Mouse (Mus musculus) embryonic facial prominence, embryonic 14.5 days (tissue): ENCODE data around the gene Supt7l. TPM values are rescaled to one million over a fixed set of nuclear protein-coding genes. Genes with fewer than 3 reads are reported as not detected.

ENCODE experiments used
- ATAC-seq: fragments of 200-750 bp; cut with Nextera tagmentation; 2 replicates; pipeline ENCODE4 v1.8.0; 2017; ENCODE audit warnings: low read depth, moderate number of reproducible peaks, moderate TSS enrichment
- DNase-seq: peaks from one replicate; pipeline ENCODE4 v3.0.0-alpha.2; 2015; ENCODE audit warnings: low spot score
- H3K27ac ChIP-seq: fragments of 300-500 bp; sonication (generic); replicated peaks from 2 replicates; pipeline ENCODE4 v1.5.1; 2014; ENCODE audit warnings: low read depth, mild to moderate bottlenecking, low read length, moderate library complexity
- H3K27me3 ChIP-seq: fragments of 300-500 bp; sonication (generic); replicated peaks from 2 replicates; pipeline ENCODE4 v1.6.1; 2014; ENCODE audit warnings: low read length; ENCODE audit not compliant: control insufficient read depth, insufficient read depth
- H3K36me3 ChIP-seq: fragments of 300-500 bp; sonication (generic); 2 replicates; pipeline ENCODE4 v1.6.1; 2014; ENCODE audit warnings: low read length, mixed read lengths; ENCODE audit not compliant: control insufficient read depth, insufficient read depth
- H3K4me1 ChIP-seq: fragments of 300-500 bp; sonication (generic); 2 replicates; pipeline ENCODE4 v1.6.1; 2014; ENCODE audit warnings: antibody characterized with exemption, low read length; ENCODE audit not compliant: control insufficient read depth, insufficient read depth
- H3K4me2 ChIP-seq: fragments of 300-500 bp; sonication (generic); 2 replicates; pipeline ENCODE4 v1.6.1; 2014; ENCODE audit warnings: low read depth, mild to moderate bottlenecking, low read length, moderate library complexity, mixed read lengths
- H3K4me3 ChIP-seq: fragments of 300-500 bp; sonication (generic); 2 replicates; pipeline ENCODE4 v1.5.1; 2014; ENCODE audit warnings: low read depth, mild to moderate bottlenecking, low read length
- H3K9ac ChIP-seq: fragments of 300-500 bp; sonication (generic); 2 replicates; pipeline ENCODE4 v1.6.1; 2014; ENCODE audit warnings: low read depth, mild to moderate bottlenecking, low read length, moderate library complexity, mixed read lengths
- H3K9me3 ChIP-seq: fragments of 300-500 bp; sonication (generic); 2 replicates; pipeline ENCODE4 v1.6.1; 2016; ENCODE audit warnings: low read length; ENCODE audit not compliant: control insufficient read depth
- WGBS: fragments of 180-500 bp; shearing (Covaris S2); extraction: QIAGEN DNeasy Blood & Tissue Kit; methylation state at CpG from one replicate; pipeline ENCODE4 v1.1.7; 2014; 5-methylcytosine and 5-hydroxymethylcytosine counted together
- polyA plus RNA-seq: library from polyadenylated mRNA; unstranded; fragments of >200 nt; fragmentation: Nextera tagmentation; extraction: Ambion mirVana; gene quantifications from 2 replicates; pipeline ENCODE4 v1.2.1, GENCODE M21; 2014

Gene Supt7l
- polyA plus RNA-seq, 1 experiment from 2014 or later = 9.5 TPM

DNA sequence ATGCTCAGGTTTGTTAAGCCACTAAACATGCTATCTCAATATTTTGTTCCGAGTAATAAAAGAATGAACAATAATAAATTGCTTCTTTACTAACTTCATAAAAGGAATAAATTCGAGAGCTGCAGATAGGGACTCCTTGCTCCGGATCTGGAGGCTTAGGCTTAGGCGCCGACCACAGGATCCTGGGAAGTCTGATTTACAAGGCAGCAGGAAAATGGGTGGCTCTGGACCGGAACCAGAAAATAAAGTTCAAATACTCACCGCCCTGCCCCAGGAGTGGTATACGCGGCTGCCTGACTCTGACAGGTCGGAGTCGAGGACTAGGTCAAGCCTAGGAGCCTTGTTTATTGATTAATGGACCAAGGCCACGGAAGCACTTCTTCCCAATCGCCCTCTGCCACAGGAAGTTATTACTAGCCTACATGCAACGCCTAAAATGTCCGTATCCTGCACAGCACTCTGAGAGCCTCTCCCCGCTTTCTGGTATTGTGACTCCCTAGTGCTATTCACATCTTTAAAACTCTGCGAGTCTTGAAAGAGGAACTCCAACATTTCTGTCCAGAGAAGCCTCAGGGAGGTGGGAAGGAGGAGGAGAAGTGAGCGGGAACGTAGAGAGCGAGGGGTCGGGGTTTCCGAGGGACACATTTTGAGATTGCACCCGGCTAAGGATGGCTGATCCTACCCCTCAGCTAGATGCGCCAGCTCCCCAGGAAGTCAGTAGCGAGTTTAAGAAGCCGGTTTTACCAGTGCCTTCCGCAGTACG is 1.1 kb downstream of the Supt7l start, which contains the start of gene Slc4a1ap:
Gene Slc4a1ap, plus strand, starts transcription at position 642 of the 763 bp plus-strand sequence.
- Histone ChIP-seq H3K9ac (peak within 1 kb of the TSS; percentile 81), H3K4me2 (peak within 1 kb of the TSS; percentile 99), H3K9me3 (no peaks in the 10 kb centered on the region), H3K36me3 (peaks cover 38% of the 10 kb centered on the region), H3K27me3 (no peaks in the 10 kb centered on the region), H3K4me3 (peak within 1 kb of the TSS; percentile 74), H3K27ac (peak within 1 kb of the TSS; percentile 78), H3K4me1 (peaks cover 17% of the 10 kb centered on the region)
- ATAC-seq = peak; percentile 91
- WGBS = under 1% methylated on average over 28 of the region's 28 CpGs
- DNase-seq = peak; percentile 81

DNA sequence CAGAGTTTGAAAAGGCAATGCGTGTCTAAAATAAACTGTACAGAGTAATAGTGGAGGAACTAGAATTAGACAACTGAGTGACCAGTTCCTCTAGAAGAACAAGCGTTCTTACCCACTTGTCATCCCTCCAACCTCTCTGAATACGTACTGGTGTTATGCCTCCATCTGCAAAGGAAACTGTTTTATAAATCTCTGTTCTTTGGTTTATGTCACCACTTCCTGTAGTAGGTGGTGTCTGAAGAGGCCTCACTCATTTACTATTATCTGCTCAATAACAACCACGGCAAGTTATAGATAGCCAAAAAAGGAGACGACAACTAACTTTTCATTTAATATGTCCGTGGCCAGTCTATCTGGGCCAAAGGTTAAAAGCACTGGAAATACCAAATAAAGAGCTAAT is 7.1 kb downstream of the Supt7l start:
- Histone ChIP-seq H3K4me2 (no peak overlapping the region), H3K36me3 (peaks cover 73% of the 10 kb centered on the region), H3K4me3 (no peak overlapping the region), H3K9ac (no peak overlapping the region), H3K27me3 (no peaks in the 10 kb centered on the region), H3K27ac (no peak overlapping the region), H3K9me3 (no peaks in the 10 kb centered on the region), H3K4me1 (peaks cover 2% of the 10 kb centered on the region; the same call in 1 of the 2 replicates)
- ATAC-seq (no peak), DNase-seq (no peak)
- WGBS = 91% methylated on average over 6 of the region's 6 CpGs

DNA sequence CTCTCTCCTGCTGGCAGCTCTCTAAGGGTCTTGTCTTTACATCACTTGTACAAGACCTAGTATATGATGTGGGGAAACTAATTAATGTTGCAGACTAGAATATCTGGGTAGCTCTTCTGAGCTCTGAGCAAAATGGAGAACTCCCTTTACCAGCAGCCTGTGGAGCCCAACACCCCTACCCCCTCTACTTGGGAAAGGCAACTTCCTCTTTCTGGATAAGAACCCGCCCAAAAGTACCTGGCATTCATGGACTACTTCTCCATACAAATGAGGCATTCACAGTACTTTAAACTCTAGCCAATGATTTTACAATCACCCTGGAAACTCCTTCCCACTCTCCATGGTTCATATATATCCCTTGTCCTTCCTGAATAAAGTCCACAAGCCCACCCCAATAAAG is 15.1 kb downstream of the Supt7l start:
- Histone ChIP-seq H3K27ac (no peak overlapping the region), H3K4me3 (no peak overlapping the region), H3K27me3 (no peaks in the 10 kb centered on the region), H3K9ac (no peak overlapping the region), H3K36me3 (peaks cover 92% of the 10 kb centered on the region), H3K4me1 (no peaks in the 10 kb centered on the region), H3K9me3 (no peaks in the 10 kb centered on the region), H3K4me2 (no peak overlapping the region)
- ATAC-seq (no peak), DNase-seq (no peak)
- WGBS = 82% methylated on average over 1 of the region's 1 CpGs

DNA sequence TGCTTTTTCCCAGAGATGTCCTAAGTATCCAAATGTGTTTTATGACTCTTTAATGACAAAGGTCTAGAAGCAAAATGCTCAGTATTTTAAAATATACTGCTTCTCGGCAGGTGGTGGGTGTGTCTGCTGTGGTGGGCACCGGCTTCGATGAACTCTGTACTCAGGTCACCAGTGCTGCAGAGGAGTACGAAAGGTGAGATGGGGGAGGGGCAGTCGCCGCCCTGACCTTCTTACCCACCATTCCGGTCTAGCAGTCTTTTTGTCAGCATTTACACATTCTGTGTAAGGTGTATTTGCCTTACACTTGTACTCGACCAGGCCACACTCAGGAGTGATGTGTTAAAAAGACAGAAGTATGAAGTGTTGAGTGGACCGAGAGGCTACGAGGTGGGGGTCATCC is 22.8 kb downstream of the Supt7l start:
- peaks cover 94% of the 10 kb centered on the region for H3K36me3 ChIP-seq
- no peak overlapping the region for H3K4me3 ChIP-seq
- ATAC-seq = no peak

DNA sequence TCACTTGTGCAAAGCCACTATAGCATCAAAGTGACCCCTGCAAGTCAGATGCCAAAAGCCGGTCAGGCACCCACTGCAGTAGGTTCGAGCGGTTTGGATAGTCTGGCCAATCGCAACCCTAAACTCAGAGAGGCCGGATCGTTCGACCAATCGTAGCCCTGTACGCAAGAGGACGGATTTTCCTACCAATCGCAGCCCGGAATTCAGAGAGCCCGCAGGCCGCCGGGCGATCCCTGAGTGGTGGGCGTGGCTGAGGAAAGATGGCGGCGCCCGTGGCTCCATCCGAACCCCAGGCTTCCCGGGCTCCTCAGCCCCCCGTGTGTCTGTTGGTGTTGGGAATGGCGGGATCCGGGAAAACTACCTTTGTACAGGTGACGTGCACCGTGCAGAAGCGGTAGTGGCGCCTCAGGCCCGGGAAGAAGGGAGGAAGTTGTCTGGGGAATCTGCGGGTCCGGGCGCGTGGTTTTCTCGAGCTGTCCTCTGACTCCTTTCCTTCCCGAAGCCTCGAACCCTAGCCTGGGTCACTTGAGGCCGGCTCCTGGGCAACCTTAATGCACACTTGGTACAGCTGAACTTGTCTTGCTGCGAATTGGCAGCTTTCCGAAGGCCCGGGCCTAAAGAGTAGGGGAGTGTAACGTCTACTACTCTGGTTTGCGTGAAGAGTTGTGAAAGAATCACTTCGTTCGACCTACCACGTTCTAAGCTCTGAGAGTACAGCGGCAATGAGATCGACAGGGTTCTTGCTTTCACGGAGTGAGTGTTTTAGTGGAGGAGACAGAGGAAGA is 32.9 kb downstream of the Supt7l start, which contains the start of gene Gpn1:
Gene Gpn1, plus strand, starts transcription at position 229 of the 785 bp plus-strand sequence.
- Histone ChIP-seq H3K27ac (no peak within 1 kb of the TSS), H3K4me3 (peak within 1 kb of the TSS; percentile 68), H3K4me2 (peak within 1 kb of the TSS; percentile 65), H3K9me3 (no peaks in the 10 kb centered on the region), H3K9ac (peak within 1 kb of the TSS; percentile 75), H3K36me3 (peaks cover 30% of the 10 kb centered on the region), H3K4me1 (peaks cover 13% of the 10 kb centered on the region), H3K27me3 (no peaks in the 10 kb centered on the region)
- DNase-seq (peak; percentile 97), ATAC-seq (peak; percentile 100)
- WGBS = under 1% methylated on average over 39 of the region's 49 CpGs

More for the DNA sequence above, 22.8 kb downstream of the Supt7l start:
- Histone ChIP-seq H3K9ac (no peak overlapping the region), H3K4me1 (no peaks in the 10 kb centered on the region), H3K27me3 (no peaks in the 10 kb centered on the region), H3K9me3 (no peaks in the 10 kb centered on the region), H3K4me2 (no peak overlapping the region), H3K27ac (no peak overlapping the region)
- DNase-seq = no peak
- 92% methylated on average over 10 of the region's 10 CpGs for WGBS

DNA sequence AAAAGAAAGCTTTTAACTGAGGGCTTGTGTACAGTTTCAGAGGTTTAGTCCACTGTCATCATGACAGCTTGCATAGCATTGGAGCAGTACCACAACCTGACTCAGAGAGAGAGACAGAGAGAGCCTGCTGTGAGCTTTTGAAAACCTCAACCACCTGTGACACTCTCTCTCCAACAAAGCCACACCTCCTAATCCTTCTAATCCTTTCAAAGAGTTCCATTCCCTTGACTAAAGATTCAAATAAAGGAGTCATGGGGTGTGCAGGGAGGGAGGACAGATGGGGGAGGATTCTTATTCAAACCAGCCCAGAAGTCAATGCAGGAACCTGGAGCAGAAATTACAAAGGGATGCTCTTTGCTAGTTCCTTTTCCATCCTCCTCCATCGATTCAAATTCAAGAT is 35.6 kb downstream of the Supt7l start:
- Histone ChIP-seq H3K4me2 (no peak overlapping the region), H3K9me3 (no peaks in the 10 kb centered on the region), H3K36me3 (peaks cover 8% of the 10 kb centered on the region), H3K27me3 (no peaks in the 10 kb centered on the region), H3K27ac (no peak overlapping the region), H3K4me3 (no peak overlapping the region), H3K9ac (no peak overlapping the region), H3K4me1 (peaks cover 13% of the 10 kb centered on the region)
- WGBS = 56% methylated on average over 1 of the region's 1 CpGs
- DNase-seq = no peak
- ATAC-seq = no peak

DNA sequence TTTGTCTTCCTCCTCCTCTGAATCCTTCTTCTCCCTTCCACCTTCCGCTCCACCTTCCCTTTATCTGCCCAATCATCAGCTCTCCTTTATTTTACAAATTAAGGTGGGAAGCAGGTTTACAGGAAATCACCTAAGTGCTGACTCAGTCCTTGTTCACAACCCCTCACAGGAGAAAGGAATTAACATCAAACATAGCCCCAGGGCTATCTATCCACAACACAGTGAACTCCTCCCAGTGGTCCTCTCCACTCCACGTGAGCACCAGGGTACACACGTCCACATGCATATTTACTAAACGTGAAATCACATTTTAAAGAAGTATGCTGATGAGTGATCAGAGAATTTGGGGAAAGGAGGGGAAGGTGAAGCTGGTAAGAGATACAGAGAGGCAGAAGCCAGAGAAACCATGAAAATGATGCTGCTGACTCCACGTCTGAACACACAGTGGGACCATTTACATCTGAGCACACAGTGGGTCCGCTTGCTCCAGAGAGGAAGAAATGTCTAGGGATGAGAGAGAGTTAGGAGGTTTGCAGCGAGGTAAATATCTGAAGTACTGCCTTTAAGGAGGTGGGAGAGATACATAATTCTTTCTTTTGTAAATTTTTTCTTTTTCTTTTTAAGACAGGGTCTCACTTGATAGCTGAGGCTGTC is 38.4 kb downstream of the Supt7l start:
- Histone ChIP-seq H3K36me3 (0 out of 2 replicates have a peak, but pooled peaks cover 3% of the 10 kb centered on the region), H3K4me1 (peaks cover 4% of the 10 kb centered on the region; the same call in 1 of the 2 replicates), H3K4me3 (no peak overlapping the region), H3K27me3 (no peaks in the 10 kb centered on the region), H3K4me2 (no peak overlapping the region), H3K27ac (no peak overlapping the region), H3K9me3 (no peaks in the 10 kb centered on the region), H3K9ac (no peak overlapping the region)
- 67% methylated on average over 7 of the region's 7 CpGs for WGBS
- DNase-seq (no peak), ATAC-seq (no peak)

DNA sequence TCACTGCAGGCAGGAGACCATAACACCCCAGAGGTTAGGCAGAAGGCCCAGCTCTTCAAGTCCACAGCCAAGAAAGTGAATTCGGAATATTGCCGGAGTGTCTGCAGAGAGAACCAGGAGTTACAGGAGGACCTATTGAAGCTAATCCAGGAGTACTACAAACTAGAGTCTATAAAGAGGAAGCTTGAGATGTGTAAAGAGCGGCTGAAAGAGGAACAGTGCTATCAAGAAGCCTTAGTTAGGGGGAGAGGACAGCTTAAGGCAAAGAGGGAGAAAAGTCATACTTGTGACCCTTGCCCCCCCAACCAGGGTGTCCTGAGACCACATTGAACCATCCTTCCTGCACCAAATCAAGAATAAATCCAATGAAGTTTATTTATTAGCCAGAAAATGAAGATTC is 39.7 kb downstream of the Supt7l start:
- no peaks in the 10 kb centered on the region for H3K9me3 ChIP-seq
- H3K36me3 ChIP-seq = peaks cover 5% of the 10 kb centered on the region; the same call in 1 of the 2 replicates
- H3K4me1 ChIP-seq = no peaks in the 10 kb centered on the region
- no peak overlapping the region for H3K4me3 ChIP-seq
- DNase-seq = no peak
- H3K27ac ChIP-seq = no peak overlapping the region
- H3K27me3 ChIP-seq = no peaks in the 10 kb centered on the region
- no peak for ATAC-seq
- 91% methylated on average over 3 of the region's 3 CpGs for WGBS
- no peak overlapping the region for H3K4me2 ChIP-seq
- no peak overlapping the region for H3K9ac ChIP-seq
